Mouse (Mus musculus) limb, embryonic 11.5 days (tissue): ENCODE results near the gene Tmem108. TPM values are rescaled to one million over a fixed set of nuclear protein-coding genes. Genes with fewer than 3 reads are reported as not detected.
A peak's percentile ranks its signal among the peaks of the same experiment; 100 is the strongest.

Experiments
- ATAC-seq: fragments of 200-750 bp; cut with Nextera tagmentation; 2 replicates; pipeline ENCODE4 v1.8.0; 2017; ENCODE audit warnings: low read depth; ENCODE audit not compliant: insufficient number of reproducible peaks, low FRiP score, low TSS enrichment
- DNase-seq: peaks from one replicate; pipeline ENCODE4 v3.0.0-alpha.2; 2015; ENCODE audit warnings: low spot score
- H3K27ac ChIP-seq: fragments of 300-500 bp; sonication (generic); replicated peaks from 2 replicates; pipeline ENCODE4 v1.5.1; 2014; ENCODE audit warnings: low read depth, mild to moderate bottlenecking, low read length
- H3K27me3 ChIP-seq: fragments of 300-500 bp; sonication (generic); 2 replicates; pipeline ENCODE4 v1.6.1; 2014; ENCODE audit warnings: mild to moderate bottlenecking, low read length, mixed read lengths; ENCODE audit not compliant: control insufficient read depth, insufficient read depth
- H3K36me3 ChIP-seq: fragments of 300-500 bp; sonication (generic); 2 replicates; pipeline ENCODE4 v1.6.1; 2014; ENCODE audit warnings: mild to moderate bottlenecking, low read length, moderate library complexity, mixed read lengths; ENCODE audit not compliant: control insufficient read depth, insufficient read depth
- H3K4me1 ChIP-seq: fragments of 300-500 bp; sonication (generic); 2 replicates; pipeline ENCODE4 v1.6.1; 2014; ENCODE audit warnings: low read length, mixed read lengths; ENCODE audit not compliant: control insufficient read depth, insufficient read depth
- H3K4me2 ChIP-seq: fragments of 300-500 bp; sonication (generic); 2 replicates; pipeline ENCODE4 v1.6.1; 2014; ENCODE audit warnings: low read depth, mild to moderate bottlenecking, moderate library complexity; ENCODE audit not compliant: severe bottlenecking
- H3K4me3 ChIP-seq: fragments of 300-500 bp; sonication (generic); 2 replicates; pipeline ENCODE4 v1.5.1; 2014; ENCODE audit warnings: low read depth, low read length
- H3K9ac ChIP-seq: fragments of 300-500 bp; sonication (generic); 2 replicates; pipeline ENCODE4 v1.6.1; 2014; ENCODE audit warnings: mild to moderate bottlenecking, low read length
- H3K9me3 ChIP-seq: fragments of 300-500 bp; sonication (generic); 2 replicates; pipeline ENCODE4 v1.6.1; 2016; ENCODE audit warnings: low read length; ENCODE audit not compliant: control insufficient read depth
- WGBS: fragments of 180-500 bp; shearing (Covaris S2); extraction: QIAGEN DNeasy Blood & Tissue Kit; methylation state at CpG from one replicate; pipeline ENCODE4 v1.1.7; 2014; 5-methylcytosine and 5-hydroxymethylcytosine counted together
- polyA plus RNA-seq: library from polyadenylated mRNA; unstranded; fragments of >200 nt; fragmentation: Nextera tagmentation; extraction: Ambion mirVana; gene quantifications from 2 replicates; pipeline ENCODE4 v1.2.1, GENCODE M21; 2014

Tmem108 gene
- polyA plus RNA-seq, 1 experiment from 2014 or later: 11.9 TPM

- Histone ChIP-seq H3K4me1 (peaks cover 5% of the 10 kb centered on the region; the same call in 1 of the 2 replicates), H3K4me2 (no peak overlapping the region), H3K4me3 (no peak overlapping the region), H3K9ac (no peak overlapping the region), H3K27me3 (no peaks in the 10 kb centered on the region), H3K27ac (no peak overlapping the region), H3K9me3 (no peaks in the 10 kb centered on the region), H3K36me3 (no peaks in the 10 kb centered on the region)
- DNase-seq (no peak), ATAC-seq (no peak)
- 81% methylated on average over 11 of the region's 11 CpGs for WGBS
Observed at GRCm38 (mm10) chr9:103495391-103495790, 266.2 kb downstream of the Tmem108 start.

- Histone ChIP-seq H3K36me3 (no peaks in the 10 kb centered on the region), H3K4me2 (no peak overlapping the region), H3K27me3 (no peaks in the 10 kb centered on the region), H3K4me1 (peaks cover 5% of the 10 kb centered on the region; the same call in 1 of the 2 replicates), H3K9ac (no peak overlapping the region), H3K9me3 (no peaks in the 10 kb centered on the region), H3K4me3 (no peak overlapping the region), H3K27ac (no peak overlapping the region)
- peak; percentile 70 for ATAC-seq
- WGBS: 29% methylated on average over 7 of the region's 7 CpGs
- DNase-seq: peak; percentile 84
Observed at GRCm38 (mm10) chr9:103494346-103495020, 267.2 kb downstream of the Tmem108 start.

- H3K4me1 ChIP-seq: peaks cover 7% of the 10 kb centered on the region
- no peak overlapping the region for H3K9ac ChIP-seq
- no peak for ATAC-seq
- H3K36me3 ChIP-seq: no peaks in the 10 kb centered on the region
- no peak overlapping the region for H3K4me2 ChIP-seq
- H3K9me3 ChIP-seq: no peaks in the 10 kb centered on the region
- no peak overlapping the region for H3K4me3 ChIP-seq
- no peak overlapping the region for H3K27ac ChIP-seq
- no peak for DNase-seq
- no peaks in the 10 kb centered on the region for H3K27me3 ChIP-seq
- WGBS: 61% methylated on average over 8 of the region's 8 CpGs
Observed at GRCm38 (mm10) chr9:103491985-103492384, 269.7 kb downstream of the Tmem108 start.

GRCm38 (mm10) chr9:103490439-103490838, 271.2 kb downstream of the Tmem108 start:
- H3K27ac ChIP-seq: no peak overlapping the region
- no peak overlapping the region for H3K4me3 ChIP-seq
- H3K9ac ChIP-seq: no peak overlapping the region
- H3K36me3 ChIP-seq: no peaks in the 10 kb centered on the region
- ATAC-seq (peak; percentile 37; the same call in 1 of the 2 replicates), DNase-seq (peak; percentile 89)
- 13% methylated on average over 2 of the region's 2 CpGs for WGBS
- H3K9me3 ChIP-seq: no peaks in the 10 kb centered on the region
- H3K27me3 ChIP-seq: no peaks in the 10 kb centered on the region
- H3K4me2 ChIP-seq: no peak overlapping the region
- peaks cover 9% of the 10 kb centered on the region for H3K4me1 ChIP-seq

GRCm38 (mm10) chr9:103489883-103490282, 271.8 kb downstream of the Tmem108 start:
- Histone ChIP-seq H3K36me3 (no peaks in the 10 kb centered on the region), H3K27me3 (no peaks in the 10 kb centered on the region), H3K27ac (no peak overlapping the region), H3K4me1 (peaks cover 9% of the 10 kb centered on the region), H3K4me3 (no peak overlapping the region), H3K9me3 (no peaks in the 10 kb centered on the region), H3K9ac (no peak overlapping the region), H3K4me2 (no peak overlapping the region)
- WGBS: 73% methylated on average over 4 of the region's 4 CpGs
- ATAC-seq: no peak
- no peak for DNase-seq

- Histone ChIP-seq H3K27ac (no peak overlapping the region), H3K4me3 (no peak overlapping the region), H3K36me3 (no peaks in the 10 kb centered on the region), H3K9me3 (no peaks in the 10 kb centered on the region), H3K27me3 (no peaks in the 10 kb centered on the region), H3K9ac (no peak overlapping the region), H3K4me1 (peaks cover 4% of the 10 kb centered on the region), H3K4me2 (no peak overlapping the region)
- ATAC-seq (no peak), DNase-seq (no peak)
- 72% methylated on average over 6 of the region's 7 CpGs for WGBS
Observed at GRCm38 (mm10) chr9:103489096-103489495, 272.5 kb downstream of the Tmem108 start.

GRCm38 (mm10) chr9:103486262-103486661, 275.4 kb downstream of the Tmem108 start:
- Histone ChIP-seq H3K4me1 (peaks cover 4% of the 10 kb centered on the region), H3K9me3 (no peaks in the 10 kb centered on the region), H3K4me2 (no peak overlapping the region), H3K36me3 (no peaks in the 10 kb centered on the region), H3K9ac (no peak overlapping the region; the same call in 1 of the 2 replicates), H3K27ac (no peak overlapping the region), H3K4me3 (no peak overlapping the region), H3K27me3 (no peaks in the 10 kb centered on the region)
- DNase-seq: no peak
- ATAC-seq: no peak
- 79% methylated on average over 6 of the region's 6 CpGs for WGBS

GRCm38 (mm10) chr9:103485606-103486005, 276.0 kb downstream of the Tmem108 start:
- no peak overlapping the region for H3K27ac ChIP-seq
- no peak overlapping the region for H3K4me3 ChIP-seq
- no peak overlapping the region for H3K9ac ChIP-seq
- no peak for ATAC-seq
- no peak overlapping the region for H3K4me2 ChIP-seq
- 29% methylated on average over 8 of the region's 8 CpGs for WGBS
- H3K27me3 ChIP-seq: no peaks in the 10 kb centered on the region
- H3K9me3 ChIP-seq: no peaks in the 10 kb centered on the region
- H3K36me3 ChIP-seq: no peaks in the 10 kb centered on the region
- no peak for DNase-seq
- peaks cover 7% of the 10 kb centered on the region for H3K4me1 ChIP-seq
